Comparison of ENCODE assay signal across 19 mouse cellular contexts in genomic region chr2:163154673-163155072, GRCm38 (mm10). TPM values are rescaled to one million over a fixed set of nuclear protein-coding genes. Genes with fewer than 3 reads are reported as not detected.
DNase-seq lines count a peak whose midpoint lies in the region; ATAC-seq lines count a peak whose summit lies in the region.
"Had no signal": no experiment of that assay in that cellular context is flagged by ENCODE, and none has a peak within 500 bp of the region (broad histone marks: within the 10 kb centered on the region; RNA-seq: fewer than 3 reads in every experiment).

No protein-coding gene starts in this region.

- H3K4me1 ChIP-seq in intestine, embryonic 14.5 days (replicated peaks; ENCODE audit: control insufficient read depth, insufficient read depth, low read length), result no peaks in the 10 kb centered on the region
- no peaks in the 10 kb centered on the region for H3K4me1 ChIP-seq in intestine, embryonic 15.5 days (replicated peaks)
- H3K4me1 ChIP-seq: limb, embryonic 13.5 days had no signal

- no peak overlapping the region for H3K9ac ChIP-seq in intestine, embryonic 14.5 days (ENCODE audit: low read length)
- H3K9ac ChIP-seq in intestine, embryonic 15.5 days, result no peak overlapping the region
- H3K9ac ChIP-seq: forebrain, embryonic 13.5 days; limb, embryonic 13.5 days had no signal

- H3K4me3 ChIP-seq in intestine, embryonic 14.5 days (ENCODE audit: low read depth, low read length), result no peak overlapping the region
- H3K4me3 ChIP-seq in intestine, embryonic 15.5 days (replicated peaks), result no peak overlapping the region
- H3K4me3 ChIP-seq: erythroblast, embryonic 14.5 days; forebrain, embryonic 13.5 days; limb, embryonic 13.5 days; midbrain, embryonic 10.5 days had no signal

- no peaks in the 10 kb centered on the region for H3K36me3 ChIP-seq in intestine, embryonic 14.5 days (ENCODE audit: control insufficient read depth, insufficient read depth, low read length)
- H3K36me3 ChIP-seq in intestine, embryonic 15.5 days, result no peaks in the 10 kb centered on the region
- H3K36me3 ChIP-seq: limb, embryonic 13.5 days; midbrain, embryonic 10.5 days had no signal

- DNase-seq in intestine, embryonic 14.5 days (ENCODE audit: low spot score), result no peak
- peak; percentile 13 for DNase-seq in A20 (ENCODE audit: low read depth, low spot score)
- DNase-seq in induced T-regulatory cell, adult 2 months (ENCODE audit: low read depth), result peak; percentile 33
- no peak for DNase-seq in Muller cell, postnatal 12 days (ENCODE audit: inconsistent ontology term)
- no peak for DNase-seq in heart, adult 18-20 months
- DNase-seq: cerebellum, adult 8-10 months; lung, adult 18-20 months; lung, postnatal 36 days; right cerebral cortex, postnatal 25 days; thymus, postnatal 14 days had no signal

- ATAC-seq in intestine, embryonic 14.5 days (replicated peaks; ENCODE audit: low FRiP score, low TSS enrichment, low read depth), result 0 out of 2 replicates have a peak, but pooled peaks have one; percentile 43
- no peak for ATAC-seq in intestine, embryonic 15.5 days
- ATAC-seq in megakaryocyte progenitor cell, adult 5-6 weeks (replicated peaks; ENCODE audit: poor library complexity), result peak; percentile 29
- ATAC-seq: forebrain, embryonic 13.5 days; hindbrain, postnatal 0 days had no signal

- no peaks in the 10 kb centered on the region for H3K9me3 ChIP-seq in intestine, embryonic 14.5 days (ENCODE audit: control insufficient read depth, low read length)
- H3K9me3 ChIP-seq in intestine, embryonic 15.5 days, result no peaks in the 10 kb centered on the region
- H3K9me3 ChIP-seq: forebrain, embryonic 13.5 days; limb, embryonic 13.5 days; midbrain, embryonic 10.5 days had no signal

- H3K27me3 ChIP-seq in intestine, embryonic 14.5 days (replicated peaks; ENCODE audit: control insufficient read depth, insufficient read depth, low read length), result no peaks in the 10 kb centered on the region
- H3K27me3 ChIP-seq in intestine, embryonic 15.5 days (replicated peaks), result no peaks in the 10 kb centered on the region
- H3K27me3 ChIP-seq: forebrain, embryonic 13.5 days; limb, embryonic 13.5 days had no signal

- no peak overlapping the region for H3K4me2 ChIP-seq in intestine, embryonic 14.5 days (ENCODE audit: low read length)
- H3K4me2 ChIP-seq in intestine, embryonic 15.5 days (replicated peaks), result no peak overlapping the region
- H3K4me2 ChIP-seq: forebrain, embryonic 13.5 days; limb, embryonic 13.5 days had no signal

- 85% methylated on average over 8 of the region's 8 CpGs for WGBS in intestine, embryonic 14.5 days
- 85% methylated on average over 8 of the region's 8 CpGs for WGBS in intestine, embryonic 15.5 days

- no peak overlapping the region for H3K27ac ChIP-seq in intestine, embryonic 14.5 days (ENCODE audit: low read depth)
- H3K27ac ChIP-seq in intestine, embryonic 15.5 days, result no peak overlapping the region
- H3K27ac ChIP-seq: forebrain, embryonic 13.5 days; hindbrain, postnatal 0 days; limb, embryonic 13.5 days had no signal

RNA-seq across cellular contexts. Expression of gene Tox2, which starts 48.3 kb away (rescaled TPM):
- polyA plus RNA-seq in intestine, embryonic 14.5 days (2014; fragmentation: Nextera tagmentation; extraction: Ambion mirVana), result 6.3 and 7.3 TPM in 2 replicates
- 5.0 and 6.1 TPM in 2 replicates for polyA plus RNA-seq in intestine, embryonic 15.5 days (2015; fragmentation: Nextera tagmentation; extraction: Ambion mirVana)
- 0.15 and 0.27 TPM in 2 replicates for total RNA-seq in megakaryocyte progenitor cell, adult 5-6 weeks (2015)
- 0.74 TPM in 1 of 2 replicates, not detected in the other for total RNA-seq in megakaryocyte progenitor cell, adult 5-6 weeks (2017)
- 1 to 10 TPM; 1.1 to 1.2 TPM for total RNA-seq in heart, adult 18-20 months (2021)
- total RNA-seq: common myeloid progenitor, adult 5-6 weeks; hematopoietic stem cell, adult 5-6 weeks had no signal

Comparison
In these comparisons a context has a peak if more than half of its experiments do, and no peak if none do; other contexts are left out.
1. DNase-seq: peak in A20 (single experiment) and induced T-regulatory cell, adult 2 months (single experiment); none in intestine, embryonic 14.5 days (single experiment), Muller cell, postnatal 12 days (single experiment) and heart, adult 18-20 months (0 of 2).